Mouse (Mus musculus) embryonic facial prominence, embryonic 14.5 days (tissue): Measurements from ENCODE around the gene Esrrg. TPM values are rescaled to one million over a fixed set of nuclear protein-coding genes. Genes with fewer than 3 reads are reported as not detected.

ENCODE experiments used
- ATAC-seq: fragments of 200-750 bp; cut with Nextera tagmentation; 2 replicates; pipeline ENCODE4 v1.8.0; 2017; ENCODE audit warnings: low read depth, moderate number of reproducible peaks, moderate TSS enrichment
- DNase-seq: peaks from one replicate; pipeline ENCODE4 v3.0.0-alpha.2; 2015; ENCODE audit warnings: low spot score
- H3K27ac ChIP-seq: fragments of 300-500 bp; sonication (generic); replicated peaks from 2 replicates; pipeline ENCODE4 v1.5.1; 2014; ENCODE audit warnings: low read depth, mild to moderate bottlenecking, low read length, moderate library complexity
- H3K27me3 ChIP-seq: fragments of 300-500 bp; sonication (generic); replicated peaks from 2 replicates; pipeline ENCODE4 v1.6.1; 2014; ENCODE audit warnings: low read length; ENCODE audit not compliant: control insufficient read depth, insufficient read depth
- H3K36me3 ChIP-seq: fragments of 300-500 bp; sonication (generic); 2 replicates; pipeline ENCODE4 v1.6.1; 2014; ENCODE audit warnings: low read length, mixed read lengths; ENCODE audit not compliant: control insufficient read depth, insufficient read depth
- H3K4me1 ChIP-seq: fragments of 300-500 bp; sonication (generic); 2 replicates; pipeline ENCODE4 v1.6.1; 2014; ENCODE audit warnings: antibody characterized with exemption, low read length; ENCODE audit not compliant: control insufficient read depth, insufficient read depth
- H3K4me2 ChIP-seq: fragments of 300-500 bp; sonication (generic); 2 replicates; pipeline ENCODE4 v1.6.1; 2014; ENCODE audit warnings: low read depth, mild to moderate bottlenecking, low read length, moderate library complexity, mixed read lengths
- H3K4me3 ChIP-seq: fragments of 300-500 bp; sonication (generic); 2 replicates; pipeline ENCODE4 v1.5.1; 2014; ENCODE audit warnings: low read depth, mild to moderate bottlenecking, low read length
- H3K9ac ChIP-seq: fragments of 300-500 bp; sonication (generic); 2 replicates; pipeline ENCODE4 v1.6.1; 2014; ENCODE audit warnings: low read depth, mild to moderate bottlenecking, low read length, moderate library complexity, mixed read lengths
- H3K9me3 ChIP-seq: fragments of 300-500 bp; sonication (generic); 2 replicates; pipeline ENCODE4 v1.6.1; 2016; ENCODE audit warnings: low read length; ENCODE audit not compliant: control insufficient read depth
- WGBS: fragments of 180-500 bp; shearing (Covaris S2); extraction: QIAGEN DNeasy Blood & Tissue Kit; methylation state at CpG from one replicate; pipeline ENCODE4 v1.1.7; 2014; 5-methylcytosine and 5-hydroxymethylcytosine counted together
- polyA plus RNA-seq: library from polyadenylated mRNA; unstranded; fragments of >200 nt; fragmentation: Nextera tagmentation; extraction: Ambion mirVana; gene quantifications from 2 replicates; pipeline ENCODE4 v1.2.1, GENCODE M21; 2014

Esrrg gene
- polyA plus RNA-seq, 1 experiment from 2014 or later = 3.1 TPM

GRCm38 (mm10) chr1:187758546-187758945 is 150.0 kb downstream of the Esrrg start:
- Histone ChIP-seq H3K36me3 (no peaks in the 10 kb centered on the region), H3K4me3 (no peak overlapping the region), H3K4me1 (no peaks in the 10 kb centered on the region), H3K4me2 (no peak overlapping the region), H3K9ac (no peak overlapping the region), H3K9me3 (no peaks in the 10 kb centered on the region), H3K27me3 (no peaks in the 10 kb centered on the region), H3K27ac (no peak overlapping the region)
- WGBS = 29% methylated on average over 3 of the region's 3 CpGs
- DNase-seq (peak; percentile 13), ATAC-seq (no peak)

GRCm38 (mm10) chr1:187759536-187759935 is 150.9 kb downstream of the Esrrg start:
- Histone ChIP-seq H3K4me1 (no peaks in the 10 kb centered on the region), H3K27ac (no peak overlapping the region), H3K9me3 (no peaks in the 10 kb centered on the region), H3K9ac (no peak overlapping the region), H3K4me3 (no peak overlapping the region), H3K36me3 (no peaks in the 10 kb centered on the region), H3K27me3 (no peaks in the 10 kb centered on the region), H3K4me2 (no peak overlapping the region)
- ATAC-seq (no peak), DNase-seq (no peak)
- 84% methylated on average over 3 of the region's 3 CpGs for WGBS

- no peaks in the 10 kb centered on the region for H3K36me3 ChIP-seq
- no peaks in the 10 kb centered on the region for H3K9me3 ChIP-seq
- no peak overlapping the region for H3K27ac ChIP-seq
- H3K4me1 ChIP-seq = no peaks in the 10 kb centered on the region
- 73% methylated on average over 5 of the region's 5 CpGs for WGBS
- H3K27me3 ChIP-seq = no peaks in the 10 kb centered on the region
- no peak overlapping the region for H3K9ac ChIP-seq
- no peak for DNase-seq
- no peak overlapping the region for H3K4me2 ChIP-seq
- no peak for ATAC-seq
- no peak overlapping the region for H3K4me3 ChIP-seq
Observed at GRCm38 (mm10) chr1:187762641-187763450, 154.3 kb downstream of the Esrrg start.

GRCm38 (mm10) chr1:187763451-187763755 is 154.8 kb downstream of the Esrrg start:
- DNase-seq (no peak), ATAC-seq (no peak)
- Histone ChIP-seq H3K36me3 (no peaks in the 10 kb centered on the region), H3K4me2 (no peak overlapping the region), H3K9ac (no peak overlapping the region), H3K27me3 (no peaks in the 10 kb centered on the region), H3K27ac (no peak overlapping the region), H3K4me3 (no peak overlapping the region), H3K4me1 (no peaks in the 10 kb centered on the region), H3K9me3 (no peaks in the 10 kb centered on the region)
- 79% methylated on average over 4 of the region's 4 CpGs for WGBS

GRCm38 (mm10) chr1:187763821-187764220 is 155.2 kb downstream of the Esrrg start:
- Histone ChIP-seq H3K4me2 (no peak overlapping the region), H3K4me1 (no peaks in the 10 kb centered on the region), H3K9me3 (no peaks in the 10 kb centered on the region), H3K27ac (no peak overlapping the region), H3K27me3 (no peaks in the 10 kb centered on the region), H3K9ac (no peak overlapping the region), H3K4me3 (no peak overlapping the region), H3K36me3 (no peaks in the 10 kb centered on the region)
- no peak for ATAC-seq
- no peak for DNase-seq
- 59% methylated on average over 3 of the region's 3 CpGs for WGBS

GRCm38 (mm10) chr1:187765577-187765976 is 157.0 kb downstream of the Esrrg start:
- no peaks in the 10 kb centered on the region for H3K36me3 ChIP-seq
- no peak overlapping the region for H3K9ac ChIP-seq
- H3K27me3 ChIP-seq = no peaks in the 10 kb centered on the region
- no peak for DNase-seq
- H3K4me3 ChIP-seq = no peak overlapping the region
- no peaks in the 10 kb centered on the region for H3K4me1 ChIP-seq
- H3K27ac ChIP-seq = no peak overlapping the region
- ATAC-seq = no peak
- WGBS = 82% methylated on average over 5 of the region's 5 CpGs
- H3K4me2 ChIP-seq = no peak overlapping the region
- no peaks in the 10 kb centered on the region for H3K9me3 ChIP-seq

- H3K9ac ChIP-seq = no peak overlapping the region
- 74% methylated on average over 2 of the region's 2 CpGs for WGBS
- H3K27ac ChIP-seq = no peak overlapping the region
- no peak for DNase-seq
- H3K27me3 ChIP-seq = no peaks in the 10 kb centered on the region
- H3K9me3 ChIP-seq = no peaks in the 10 kb centered on the region
- no peaks in the 10 kb centered on the region for H3K36me3 ChIP-seq
- no peaks in the 10 kb centered on the region for H3K4me1 ChIP-seq
- no peak for ATAC-seq
- H3K4me2 ChIP-seq = no peak overlapping the region
- no peak overlapping the region for H3K4me3 ChIP-seq
Observed at GRCm38 (mm10) chr1:187767355-187767754, 158.8 kb downstream of the Esrrg start.

- Histone ChIP-seq H3K36me3 (no peaks in the 10 kb centered on the region), H3K4me3 (no peak overlapping the region), H3K4me2 (no peak overlapping the region), H3K9ac (no peak overlapping the region), H3K9me3 (no peaks in the 10 kb centered on the region), H3K27ac (no peak overlapping the region), H3K27me3 (no peaks in the 10 kb centered on the region), H3K4me1 (no peaks in the 10 kb centered on the region)
- no peak for DNase-seq
- ATAC-seq = no peak
- WGBS = 90% methylated on average over 3 of the region's 3 CpGs
Observed at GRCm38 (mm10) chr1:187770234-187770633, 161.6 kb downstream of the Esrrg start.

- DNase-seq (no peak), ATAC-seq (no peak)
- Histone ChIP-seq H3K4me3 (no peak overlapping the region), H3K4me1 (no peaks in the 10 kb centered on the region), H3K27ac (no peak overlapping the region), H3K9ac (no peak overlapping the region), H3K4me2 (no peak overlapping the region), H3K9me3 (no peaks in the 10 kb centered on the region), H3K36me3 (no peaks in the 10 kb centered on the region), H3K27me3 (no peaks in the 10 kb centered on the region)
- WGBS = 76% methylated on average over 4 of the region's 4 CpGs
Observed at GRCm38 (mm10) chr1:187771067-187771466, 162.5 kb downstream of the Esrrg start.
